Mouse (Mus musculus) MEL (cell line): Measurements from ENCODE around the gene Ahrr. TPM values are rescaled to one million over a fixed set of nuclear protein-coding genes. Genes with fewer than 3 reads are reported as not detected.

ENCODE experiments used
- DNase-seq: peaks from one replicate; pipeline ENCODE4 v3.0.0; 2011; ENCODE audit warnings: low read depth, low spot score
- H3K27ac ChIP-seq: 2 replicates; pipeline ENCODE4 v1.5.1; 2012; ENCODE audit warnings: low read depth, mild to moderate bottlenecking, control low read depth, low read length, moderate library complexity; ENCODE audit not compliant: control insufficient read depth
- H3K27me3 ChIP-seq, 2 experiments: fragments of 150-350 bp in 1 of 2; sonication (generic) in 1 of 2; 2 replicates each; pipeline ENCODE4 v1.6.1; 2012; ENCODE audit warnings: low read length in 2 of 2, mild to moderate bottlenecking in 2 of 2, improper control_type of control experiment in 1 of 2, moderate library complexity in 1 of 2; ENCODE audit not compliant: insufficient read depth in 2 of 2, control insufficient read depth in 1 of 2
- H3K36me3 ChIP-seq, 2 experiments: 2 replicates each; pipeline ENCODE4 v1.6.1; 2012 to 2014; ENCODE audit warnings: low read length in 2 of 2, improper control_type of control experiment in 1 of 2, inconsistent platforms in 1 of 2, mild to moderate bottlenecking in 1 of 2; ENCODE audit not compliant: insufficient read depth in 2 of 2, control insufficient read depth in 1 of 2
- H3K4me1 ChIP-seq, 2 experiments: fragments of 150-350 bp in 1 of 2; sonication (generic) in 1 of 2; 2 replicates each; pipeline ENCODE4 v1.6.1; 2012; ENCODE audit warnings: low read length in 2 of 2, improper control_type of control experiment in 1 of 2, mild to moderate bottlenecking in 1 of 2; ENCODE audit not compliant: insufficient read depth in 2 of 2, control insufficient read depth in 1 of 2
- H3K4me3 ChIP-seq, 2 experiments: fragments of 150-350 bp in 1 of 2; sonication (generic) in 1 of 2; 2 replicates each; pipeline ENCODE4 v1.5.1; 2012; ENCODE audit warnings: low read depth in 2 of 2, low read length in 2 of 2, mild to moderate bottlenecking in 2 of 2, moderate library complexity in 2 of 2, control low read depth in 1 of 2, improper control_type of control experiment in 1 of 2; ENCODE audit not compliant: control insufficient read depth in 1 of 2, insufficient read depth in 1 of 2
- H3K79me2 ChIP-seq: 2 replicates; pipeline ENCODE4 v1.6.1; 2012; ENCODE audit warnings: mild to moderate bottlenecking, low read length, moderate library complexity; ENCODE audit not compliant: control insufficient read depth, poor library complexity, insufficient read depth
- H3K9ac ChIP-seq: 2 replicates; pipeline ENCODE4 v1.6.1; 2012; ENCODE audit warnings: low read depth, mild to moderate bottlenecking, control low read depth, low read length, moderate library complexity; ENCODE audit not compliant: control insufficient read depth, poor library complexity, severe bottlenecking
- H3K9me3 ChIP-seq: fragments of 150-350 bp; sonication (generic); replicated peaks from 2 replicates; pipeline ENCODE4 v1.6.1; 2012; ENCODE audit warnings: mild to moderate bottlenecking, low read length, improper control_type of control experiment, moderate library complexity; ENCODE audit not compliant: insufficient read depth
- BHLHE40 ChIP-seq: IDR thresholded peaks from 2 replicates; pipeline ENCODE4 v1.6.1; 2012; ENCODE audit warnings: low read depth, mild to moderate bottlenecking, inconsistent platforms, low read length, improper control_type of control experiment, borderline replicate concordance
- CTCF ChIP-seq, 3 experiments: IDR thresholded peaks in 2 of 3; conservative IDR thresholded peaks in 1 of 3; 2 replicates each; pipeline ENCODE4 v1.5.1; 2011 to 2012; ENCODE audit warnings: low read length in 3 of 3, low read depth in 2 of 3, mild to moderate bottlenecking in 2 of 3, improper control_type of control experiment in 1 of 3, inconsistent platforms in 1 of 3, mixed read lengths in 1 of 3, moderate library complexity in 1 of 3; ENCODE audit not compliant: control insufficient read depth in 1 of 3, insufficient read depth in 1 of 3, poor library complexity in 1 of 3, severe bottlenecking in 1 of 3
- EP300 ChIP-seq, 2 experiments: IDR thresholded peaks; 2 replicates each; pipeline ENCODE4 v1.6.1; 2011; ENCODE audit warnings: improper control_type of control experiment in 2 of 2, low read length in 2 of 2, low read depth in 1 of 2, mild to moderate bottlenecking in 1 of 2
- GATA1 ChIP-seq: IDR thresholded peaks from 2 replicates; pipeline ENCODE4 v1.6.1; 2011; ENCODE audit warnings: low read depth, low read length, improper control_type of control experiment
- MAZ ChIP-seq: IDR thresholded peaks from 2 replicates; pipeline ENCODE4 v1.6.1; 2012; ENCODE audit warnings: low read depth, mild to moderate bottlenecking, inconsistent platforms, low read length, improper control_type of control experiment
- NELFE ChIP-seq: IDR thresholded peaks from 2 replicates; pipeline ENCODE4 v1.6.1; 2011; ENCODE audit warnings: low read depth, low read length, improper control_type of control experiment
- NRF1 ChIP-seq: IDR thresholded peaks from 2 replicates; pipeline ENCODE4 v1.6.1; 2014; ENCODE audit warnings: low read depth, mild to moderate bottlenecking, inconsistent platforms, low read length, improper control_type of control experiment, moderate library complexity; ENCODE audit not compliant: poor library complexity, insufficient read depth, severe bottlenecking
- POLR2A ChIP-seq, 2 experiments: IDR thresholded peaks; 2 replicates each; pipeline ENCODE4 v1.6.1; 2011 to 2012; ENCODE audit warnings: low read length in 2 of 2, mild to moderate bottlenecking in 2 of 2, control low read depth in 1 of 2, improper control_type of control experiment in 1 of 2, low read depth in 1 of 2, moderate library complexity in 1 of 2; ENCODE audit not compliant: control insufficient read depth in 1 of 2, insufficient read depth in 1 of 2, poor library complexity in 1 of 2
- POLR2AphosphoS2 ChIP-seq: IDR thresholded peaks from 2 replicates; pipeline ENCODE4 v1.6.1; 2011; ENCODE audit warnings: low read length, improper control_type of control experiment
- SMC3 ChIP-seq: IDR thresholded peaks from 2 replicates; pipeline ENCODE4 v1.6.1; 2011; ENCODE audit warnings: low read depth, low read length, improper control_type of control experiment
- TAL1 ChIP-seq: IDR thresholded peaks from 2 replicates; pipeline ENCODE4 v1.6.1; 2012; ENCODE audit warnings: mild to moderate bottlenecking, inconsistent platforms, low read length, moderate library complexity, mixed read lengths
- UBTF ChIP-seq: IDR thresholded peaks from 2 replicates; pipeline ENCODE4 v1.6.1; 2012; ENCODE audit warnings: low read depth, mild to moderate bottlenecking, inconsistent platforms, low read length, improper control_type of control experiment, moderate library complexity, borderline replicate concordance; ENCODE audit not compliant: insufficient read depth
- USF1 ChIP-seq: IDR thresholded peaks from 2 replicates; pipeline ENCODE4 v1.6.1; 2014; ENCODE audit warnings: low read depth, mild to moderate bottlenecking, inconsistent platforms, low read length, improper control_type of control experiment, moderate library complexity
- ZKSCAN1 ChIP-seq: IDR thresholded peaks from 2 replicates; pipeline ENCODE4 v1.6.1; 2012; ENCODE audit warnings: low read depth, mild to moderate bottlenecking, inconsistent platforms, low read length, improper control_type of control experiment, moderate library complexity
- ZMIZ1 ChIP-seq: IDR thresholded peaks from 2 replicates; pipeline ENCODE4 v1.6.1; 2012; ENCODE audit warnings: low read depth, mild to moderate bottlenecking, inconsistent platforms, low read length, improper control_type of control experiment, moderate library complexity
- polyA plus RNA-seq, 2 experiments: library from polyadenylated mRNA; stranded (reverse) in 1 of 2; unstranded in 1 of 2; fragments of >175 nt in 1 of 2; fragments of >200 nt in 1 of 2; gene quantifications; 2 replicates each; pipeline versions ENCODE4 v1.2.1 to v1.2.4; 2012; ENCODE audit warnings: low replicate concordance in 2 of 2, low read depth in 1 of 2; ENCODE audit not compliant: insufficient read length in 2 of 2, insufficient read depth in 1 of 2, missing spikeins in 1 of 2
- total RNA-seq: library from RNA; depleted of rRNA; stranded (reverse); fragments of 300-350 nt; gene quantifications from 2 replicates; pipeline ENCODE4 v1.2.3, GENCODE M21; 2012

The Ahrr gene
- total and polyA plus RNA-seq, 3 experiments = 0.01 TPM; not detected in 2

GRCm38 (mm10) chr13:74237574-74237973 is 54.6 kb downstream of the Ahrr start:
- H3K4me1 ChIP-seq = no peaks in the 10 kb centered on the region
- no peak overlapping the region for H3K4me3 ChIP-seq
- H3K9me3 ChIP-seq = no peaks in the 10 kb centered on the region
- TF ChIP-seq POLR2AphosphoS2 (no peak), CTCF (IDR thresholded peaks at IDR 0.05 in 2 of 3, conservative IDR thresholded peaks at IDR 0.05 in 1 of 3; ENCODE audit: control insufficient read depth in 1 of 3, insufficient read depth in 1 of 3, low read depth in 2 of 3, low read length in 3 of 3, poor library complexity in 1 of 3, severe bottlenecking in 1 of 3) (no peak)
- TF ChIP-seq, all 39 proteins: peak for 0
- Histone ChIP-seq H3K9ac (no peak overlapping the region), H3K36me3 (no peaks in the 10 kb centered on the region), H3K79me2 (no peaks in the 10 kb centered on the region; the same call in 1 of the 2 replicates), H3K27ac (no peak overlapping the region), H3K27me3 (no peaks in the 10 kb centered on the region; a peak in 1 of 4 replicates)
- no peak for DNase-seq

- H3K4me1 ChIP-seq = no peaks in the 10 kb centered on the region
- no peak for DNase-seq
- H3K9me3 ChIP-seq = no peaks in the 10 kb centered on the region
- TF ChIP-seq ZKSCAN1 (no peak), CTCF (IDR thresholded peaks at IDR 0.05 in 2 of 3, conservative IDR thresholded peaks at IDR 0.05 in 1 of 3; ENCODE audit: control insufficient read depth in 1 of 3, insufficient read depth in 1 of 3, low read depth in 2 of 3, low read length in 3 of 3, poor library complexity in 1 of 3, severe bottlenecking in 1 of 3) (no peak), POLR2AphosphoS2 (no peak), TAL1 (no peak), BHLHE40 (no peak), POLR2A (IDR thresholded peaks at IDR 0.05; ENCODE audit: control insufficient read depth in 1 of 2, insufficient read depth in 1 of 2, low read depth in 1 of 2, low read length in 2 of 2, poor library complexity in 1 of 2) (no peak), GATA1 (no peak), USF1 (no peak), MAZ (no peak), SMC3 (no peak), UBTF (no peak)
- no peak overlapping the region for H3K4me3 ChIP-seq
- peaks cover 3 to 7% of the 10 kb centered on the region in 2 experiments for H3K27me3 ChIP-seq
- no peaks in the 10 kb centered on the region for H3K36me3 ChIP-seq
- no peak overlapping the region for H3K9ac ChIP-seq
- H3K79me2 ChIP-seq = no peaks in the 10 kb centered on the region
- H3K27ac ChIP-seq = no peak overlapping the region
Measured at GRCm38 (mm10) chr13:74220659-74221058, 71.5 kb downstream of the Ahrr start.

GRCm38 (mm10) chr13:74218441-74218840 is 73.7 kb downstream of the Ahrr start:
- H3K9me3 ChIP-seq = no peaks in the 10 kb centered on the region
- DNase-seq = no peak
- H3K79me2 ChIP-seq = no peaks in the 10 kb centered on the region
- no peaks in the 10 kb centered on the region for H3K36me3 ChIP-seq
- no peaks in the 10 kb centered on the region for H3K4me1 ChIP-seq
- peaks cover 7 to 9% of the 10 kb centered on the region in 2 experiments for H3K27me3 ChIP-seq
- no peak overlapping the region for H3K27ac ChIP-seq
- H3K4me3 ChIP-seq = no peak overlapping the region
- no peak for TF ChIP-seq EP300 (IDR thresholded peaks at IDR 0.05; ENCODE audit: low read depth in 1 of 2, low read length in 2 of 2)
- no peak for TF ChIP-seq NELFE
- TF ChIP-seq POLR2AphosphoS2 = no peak
- TF ChIP-seq NRF1 = no peak
- no peak for TF ChIP-seq ZMIZ1
- H3K9ac ChIP-seq = no peak overlapping the region
